Mouse (Mus musculus) spleen, adult 18-20 months (tissue): ENCODE measurements around the gene Fkbp5.

Source experiments
- DNase-seq, 2 experiments: peaks; one replicate each; pipeline ENCODE4 v3.0.0; 2022; ENCODE audit warnings: mixed read lengths in 2 of 2

The Fkbp5 gene

DNA sequence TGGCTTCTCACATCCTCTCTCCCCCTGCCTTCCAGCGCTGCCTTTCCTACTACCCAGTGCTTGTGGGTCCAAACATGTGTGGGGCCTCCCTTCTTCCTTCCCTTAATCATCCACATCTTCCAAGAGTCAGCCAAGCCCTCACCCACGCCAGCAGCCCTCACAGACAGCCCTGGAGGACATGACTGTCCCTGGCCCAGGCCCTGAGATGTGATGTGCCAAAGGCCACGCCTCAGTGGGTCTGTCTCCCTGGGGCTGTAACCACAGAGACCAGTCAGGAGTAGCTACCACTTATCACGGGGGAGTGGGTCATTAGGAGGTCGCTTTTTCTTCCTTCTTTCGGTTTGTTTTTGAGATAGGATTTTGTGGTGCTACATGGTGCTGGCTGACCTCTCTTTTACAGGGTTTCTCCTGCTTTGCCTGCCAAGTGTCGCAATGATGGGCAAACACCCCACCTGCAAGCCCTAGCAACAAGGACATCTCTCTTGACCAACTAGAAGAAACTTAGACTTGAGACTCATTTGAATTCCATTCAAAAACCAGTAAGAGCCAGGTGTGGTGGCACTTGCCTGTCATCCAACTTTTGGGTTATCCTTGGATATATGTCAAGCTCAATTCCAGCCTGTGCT lies 15.0 kb downstream of the Fkbp5 start:
- DNase-seq: no peak

DNA sequence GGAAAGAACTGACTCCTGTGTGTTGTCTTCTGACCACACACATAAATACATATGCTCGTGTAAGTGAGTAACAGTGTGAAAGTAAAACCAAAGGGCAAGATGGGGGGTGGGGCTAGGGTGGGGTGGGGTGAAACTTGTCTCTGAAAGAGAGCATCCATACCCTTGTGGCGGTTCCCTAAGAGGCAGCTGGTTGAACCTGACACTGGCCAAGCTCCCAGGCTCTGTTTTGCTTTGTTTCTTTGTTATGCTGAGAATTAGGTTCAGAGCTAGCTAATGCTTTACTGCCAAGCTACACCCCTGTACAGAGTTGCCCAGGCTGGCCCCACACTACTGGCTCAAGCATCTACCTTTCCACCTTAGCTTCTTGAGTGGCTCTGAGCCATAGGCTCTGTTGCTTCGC lies 16.9 kb downstream of the Fkbp5 start:
- no peak for DNase-seq

DNA sequence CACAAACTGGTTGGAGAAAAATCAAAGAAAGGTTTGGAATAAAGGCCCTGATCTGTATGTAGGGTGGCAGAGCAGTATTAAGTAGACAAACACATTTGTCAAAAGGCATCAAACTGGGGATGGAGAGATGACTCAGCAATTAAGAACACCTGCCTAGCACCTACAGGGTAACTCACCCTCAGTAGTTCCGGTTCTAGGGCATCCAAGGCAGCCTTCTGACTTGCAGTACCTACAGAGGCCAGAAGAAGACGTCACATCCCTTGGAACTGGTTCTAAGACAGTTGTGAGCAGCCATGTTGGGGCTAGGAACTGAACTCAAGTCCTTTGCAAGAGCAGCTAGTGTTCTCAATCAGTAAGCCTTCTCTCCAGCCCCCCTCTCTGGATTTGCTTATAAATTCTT lies 18.1 kb downstream of the Fkbp5 start:
- no peak for DNase-seq

DNA sequence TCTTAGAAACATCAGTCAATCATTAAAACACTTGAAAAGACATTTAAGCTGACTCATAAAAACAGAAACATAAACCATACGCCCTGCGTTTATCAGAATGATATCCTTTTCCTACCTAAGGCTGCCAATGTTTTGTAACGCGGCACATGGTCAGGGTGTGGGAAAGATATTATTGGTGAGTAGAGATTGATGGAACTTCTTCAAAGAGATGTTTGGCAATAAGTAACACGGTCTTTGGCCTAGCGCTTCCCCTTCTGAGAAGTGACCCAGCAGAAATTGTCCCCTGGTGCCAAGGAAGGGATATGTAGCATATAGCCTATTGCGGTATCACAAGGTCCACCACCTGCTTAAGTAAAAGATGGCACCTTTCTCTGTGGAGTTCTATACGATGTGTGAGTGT lies 21.5 kb downstream of the Fkbp5 start:
- no peak for DNase-seq

DNA sequence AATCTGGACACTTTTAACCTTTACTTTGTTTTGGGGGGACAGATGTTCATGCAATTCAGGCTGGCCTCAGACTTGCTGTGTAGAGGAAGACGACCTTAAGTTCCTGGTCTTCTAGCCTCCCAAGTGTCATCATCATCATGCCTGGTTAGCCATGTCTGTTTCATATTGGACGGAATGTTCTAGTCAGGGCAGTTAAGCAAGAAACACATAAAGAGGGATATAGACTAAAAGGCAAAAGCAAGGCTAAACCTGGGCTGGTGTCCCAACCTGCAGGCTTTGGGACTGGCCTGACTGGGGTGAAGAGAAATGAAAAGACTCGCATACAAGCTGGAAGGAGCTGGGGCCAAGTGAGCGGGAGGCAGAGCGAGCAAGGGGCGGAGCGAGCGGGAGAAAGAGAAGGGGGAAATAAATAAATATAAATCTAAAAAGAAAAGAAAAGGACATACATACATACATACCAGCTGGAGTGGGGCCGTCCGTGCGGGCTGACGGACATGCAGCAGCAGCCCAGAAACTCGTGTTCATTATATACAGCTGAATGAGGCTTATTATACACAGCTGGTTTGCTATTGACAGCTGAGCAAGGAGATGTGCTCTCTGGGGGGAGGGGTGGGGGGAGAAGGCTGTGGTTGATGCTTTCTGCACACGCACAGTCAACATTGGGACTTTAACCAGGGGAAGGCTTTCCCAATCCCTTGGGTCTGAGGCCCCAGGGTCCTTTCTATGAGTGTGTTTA lies 26.1 kb downstream of the Fkbp5 start:
- no peak for DNase-seq

DNA sequence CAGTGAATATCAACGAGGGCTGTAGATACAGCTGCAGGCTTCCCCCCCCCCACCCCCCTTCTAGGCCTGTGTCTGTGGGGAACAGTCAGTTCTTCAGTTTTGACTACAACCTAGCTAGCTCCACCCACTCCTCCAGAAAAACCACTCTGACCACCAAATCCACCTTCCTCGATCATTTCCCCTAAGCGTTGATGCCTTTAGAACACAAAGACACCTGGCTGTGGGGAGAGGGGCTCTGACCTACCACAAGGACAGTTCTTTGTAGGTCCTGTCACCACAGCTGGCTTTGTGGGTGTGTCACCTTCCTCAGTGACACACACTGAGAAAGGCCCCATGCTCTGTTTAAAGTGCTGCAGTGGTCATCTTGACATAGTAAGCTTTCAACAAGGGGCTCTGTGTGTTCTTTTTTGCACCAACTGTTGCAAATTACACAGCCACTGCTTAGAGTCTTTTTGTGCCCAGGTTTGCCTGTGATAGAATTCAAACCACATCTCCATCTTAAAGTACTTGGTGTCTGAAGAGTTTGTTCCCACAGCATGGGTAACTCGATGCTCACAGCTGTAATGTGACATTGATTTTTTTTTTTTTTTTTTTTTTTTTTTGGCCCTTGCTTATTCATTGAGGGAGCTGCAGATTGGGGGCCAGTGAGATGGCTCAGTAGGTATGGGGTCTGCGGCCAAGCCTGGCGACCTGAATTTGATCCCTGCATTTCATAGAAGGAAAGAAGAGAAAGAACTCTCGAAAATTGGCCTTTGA lies 28.9 kb downstream of the Fkbp5 start:
- DNase-seq: no peak

DNA sequence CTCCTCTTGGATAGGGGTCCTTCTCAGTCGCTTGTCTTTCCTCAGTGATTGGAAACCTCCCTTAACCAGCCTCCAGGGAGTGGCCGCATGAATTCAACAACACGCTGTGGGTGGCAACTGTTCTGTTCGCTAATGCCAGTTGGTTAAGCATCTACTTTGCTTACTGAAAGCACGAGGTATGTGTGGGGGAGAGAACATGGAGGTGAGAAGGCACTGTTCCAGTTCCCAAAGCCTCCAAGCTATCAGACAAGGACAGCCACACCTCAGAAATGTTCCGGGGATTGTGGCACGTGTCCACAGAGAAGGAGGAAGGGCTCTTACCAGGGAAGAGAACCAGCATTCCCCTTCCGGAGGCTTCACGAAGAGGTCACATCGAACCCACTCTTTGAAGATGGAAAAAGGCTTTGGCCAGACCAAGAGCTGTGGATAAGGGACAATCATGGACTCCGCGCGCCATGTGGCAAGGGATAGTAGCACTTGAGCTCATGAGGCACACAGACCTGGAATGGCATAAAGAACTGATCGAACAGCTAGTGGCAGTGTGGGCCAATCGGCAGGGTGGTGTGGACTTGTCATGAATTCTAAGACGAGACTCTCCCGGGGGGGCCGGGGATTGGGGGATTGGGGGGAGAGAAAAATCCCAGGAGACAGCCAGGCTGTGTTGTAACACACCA lies 29.6 kb downstream of the Fkbp5 start:
- DNase-seq: no peak

DNA sequence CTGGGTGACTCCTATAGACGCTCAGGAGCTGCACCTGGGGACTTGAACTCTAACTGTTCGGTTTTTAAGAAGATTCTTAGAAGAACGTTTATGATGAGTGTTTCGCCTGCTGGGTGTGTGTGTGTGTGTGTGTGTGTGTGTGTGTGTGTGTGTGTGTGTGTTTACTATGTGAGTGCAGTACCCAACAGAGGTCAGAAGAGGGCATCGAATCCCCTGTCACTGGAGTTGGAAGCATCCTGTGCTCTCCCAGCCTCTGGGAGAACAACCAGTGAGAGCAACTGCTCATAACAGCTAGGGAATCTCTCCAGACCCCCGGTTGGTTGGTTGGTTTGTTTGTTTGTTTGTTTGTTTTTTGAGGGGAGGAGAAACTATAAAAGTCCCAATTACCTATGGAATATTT lies 30.6 kb downstream of the Fkbp5 start:
- no peak for DNase-seq

DNA sequence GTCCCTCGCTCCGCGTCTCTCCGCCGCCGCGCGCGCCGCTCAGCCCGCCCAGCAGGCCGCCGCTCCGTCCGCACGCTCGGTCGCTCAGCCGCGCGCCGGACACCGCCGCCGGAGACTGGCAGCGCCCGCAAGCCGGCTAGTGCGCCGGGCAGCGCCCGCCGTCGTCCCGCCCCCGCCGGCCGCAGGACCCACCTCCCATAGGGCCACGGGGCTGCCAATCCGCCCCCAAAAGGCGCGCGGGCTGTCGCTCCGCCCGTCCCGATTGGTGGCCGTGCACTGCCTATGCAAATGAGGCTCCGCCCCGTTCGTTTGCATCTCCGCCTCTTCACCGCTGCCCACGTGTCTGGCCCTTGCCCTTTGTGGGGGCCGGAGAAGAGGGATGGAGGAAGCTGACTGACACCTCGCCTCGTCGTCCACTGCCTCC lies 31.3 kb downstream of the Fkbp5 start:
- peak; percentile 98 for DNase-seq

DNA sequence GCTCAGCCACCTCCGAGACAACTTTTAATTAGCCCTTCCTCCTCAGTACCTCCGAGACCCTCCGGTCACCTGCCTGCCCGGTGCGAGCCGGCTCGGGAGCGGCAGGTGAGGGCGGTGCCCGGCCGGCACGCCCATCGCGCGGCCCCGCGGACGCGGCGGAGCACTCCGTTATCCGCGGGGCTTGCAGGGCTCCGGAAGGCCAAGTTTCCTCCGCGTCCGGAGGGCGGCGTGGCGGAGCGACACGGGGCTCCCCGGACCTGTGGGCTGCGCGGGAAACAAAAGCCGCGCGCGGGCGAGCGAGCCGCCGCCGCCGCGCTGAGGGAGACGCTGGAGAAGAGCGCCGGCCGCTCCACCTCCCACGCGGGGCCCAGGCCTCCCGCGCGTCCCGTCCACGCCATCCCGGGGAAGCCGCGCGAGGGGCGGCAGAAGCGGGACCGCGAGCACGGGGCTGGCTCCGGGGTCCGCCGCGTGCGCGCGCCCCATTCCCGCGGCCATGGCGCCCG lies 31.8 kb downstream of the Fkbp5 start:
- peak; percentile 60 to 63 for DNase-seq

DNA sequence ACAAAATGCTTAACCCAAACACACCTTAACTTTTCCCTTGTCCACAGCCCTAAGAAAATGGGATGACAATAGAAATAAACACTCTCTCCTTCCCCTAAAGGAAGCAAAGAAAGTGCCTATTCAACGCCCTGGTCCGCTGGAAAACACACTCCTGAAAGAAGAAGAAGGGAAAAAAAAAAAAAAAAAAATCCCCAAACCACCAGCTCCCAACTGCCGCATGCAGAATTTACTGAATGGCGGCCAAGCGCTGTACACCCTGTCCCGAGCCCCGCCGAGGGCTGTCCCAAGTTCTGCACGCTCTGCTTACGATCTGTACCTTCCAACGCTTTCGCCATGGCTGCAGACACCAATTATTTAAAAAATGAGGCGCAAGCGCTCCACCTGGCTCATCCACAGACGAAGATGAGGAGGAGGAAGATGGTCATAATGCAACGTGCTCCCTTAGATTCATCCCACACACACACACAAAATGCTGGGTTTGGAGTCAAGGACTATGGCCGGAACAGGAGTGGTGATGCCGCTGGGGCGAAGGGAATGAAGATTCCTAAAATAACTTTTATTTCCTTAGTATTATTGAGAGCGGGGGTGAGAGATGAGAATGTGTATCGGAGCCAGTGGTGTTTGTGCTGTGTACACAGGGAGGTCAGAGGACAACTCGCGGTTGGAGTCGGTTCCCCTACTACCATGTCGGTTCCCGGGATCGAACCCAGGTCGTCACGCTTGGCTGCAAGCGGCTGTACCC lies 32.5 kb downstream of the Fkbp5 start:
- no peak for DNase-seq

DNA sequence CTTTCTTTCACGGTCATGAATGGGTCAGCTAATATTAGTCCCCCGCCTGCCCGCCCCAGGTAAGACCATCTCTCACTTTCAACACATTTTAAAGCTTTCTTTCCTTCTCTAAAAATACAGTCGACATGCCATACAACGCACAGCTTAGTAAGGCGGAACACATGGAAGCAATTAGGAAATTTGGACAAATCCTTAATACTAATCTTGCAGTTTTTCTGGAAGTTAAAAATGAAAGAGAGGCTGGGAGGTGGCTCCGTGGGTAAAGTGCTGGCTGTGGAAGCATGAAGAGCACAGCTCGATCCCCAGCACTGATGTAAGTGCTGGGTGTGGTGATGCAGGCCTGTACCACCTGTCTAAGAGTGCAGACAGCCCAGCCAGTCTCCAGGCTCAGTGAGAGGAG lies 39.9 kb downstream of the Fkbp5 start:
- DNase-seq: no peak

DNA sequence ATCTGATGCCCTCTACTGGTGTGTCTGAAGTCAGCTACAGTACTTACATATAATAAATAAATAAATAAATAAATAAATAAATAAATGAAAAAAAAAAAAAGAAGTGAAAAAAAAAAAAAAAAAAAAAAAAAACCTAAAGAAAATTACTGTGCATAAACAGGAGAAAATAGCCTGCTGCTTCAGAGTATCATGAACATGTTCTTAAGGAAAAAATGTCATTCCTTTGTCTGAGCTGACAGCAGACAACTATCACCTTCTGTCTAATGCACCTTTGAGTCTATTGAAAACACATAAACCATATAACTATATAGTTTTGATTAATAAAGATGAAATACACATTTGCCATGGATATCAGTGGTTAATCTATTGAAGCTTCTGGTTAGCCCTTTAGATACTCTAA lies 40.9 kb downstream of the Fkbp5 start:
- no peak for DNase-seq

DNA sequence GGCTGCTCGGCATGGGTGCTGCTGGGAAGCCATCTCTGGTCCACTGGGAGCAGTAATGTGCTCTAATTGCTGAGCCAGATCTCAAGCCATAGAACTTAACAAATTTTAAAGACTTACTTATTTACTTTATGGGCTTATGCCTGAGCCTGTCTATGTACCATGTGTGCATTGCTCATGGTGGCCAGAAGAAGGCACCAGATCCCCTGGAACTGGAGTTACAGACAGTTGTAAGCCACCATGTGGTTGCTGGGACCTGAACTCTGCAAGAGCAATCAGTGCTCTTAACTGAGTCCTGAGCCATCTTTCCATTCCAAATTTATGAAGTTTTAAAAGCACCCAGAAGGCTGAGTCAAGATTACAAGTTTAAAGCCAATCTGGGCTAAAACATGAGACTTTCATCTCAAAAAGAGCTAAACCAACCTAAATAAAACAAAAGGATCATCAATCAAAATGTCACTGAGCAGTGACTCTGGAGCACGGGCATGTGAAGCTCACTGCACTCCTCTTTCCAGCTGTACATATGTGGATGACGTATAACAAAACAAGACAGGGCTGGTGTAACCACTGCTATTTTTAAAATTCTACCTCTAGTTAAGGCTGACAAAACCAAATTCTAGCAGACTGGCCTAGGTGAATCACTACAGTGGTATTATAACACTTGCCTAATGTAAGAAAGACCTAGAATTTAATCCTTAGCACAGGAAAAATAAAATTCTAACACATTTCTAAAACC lies 41.6 kb downstream of the Fkbp5 start:
- DNase-seq: no peak

DNA sequence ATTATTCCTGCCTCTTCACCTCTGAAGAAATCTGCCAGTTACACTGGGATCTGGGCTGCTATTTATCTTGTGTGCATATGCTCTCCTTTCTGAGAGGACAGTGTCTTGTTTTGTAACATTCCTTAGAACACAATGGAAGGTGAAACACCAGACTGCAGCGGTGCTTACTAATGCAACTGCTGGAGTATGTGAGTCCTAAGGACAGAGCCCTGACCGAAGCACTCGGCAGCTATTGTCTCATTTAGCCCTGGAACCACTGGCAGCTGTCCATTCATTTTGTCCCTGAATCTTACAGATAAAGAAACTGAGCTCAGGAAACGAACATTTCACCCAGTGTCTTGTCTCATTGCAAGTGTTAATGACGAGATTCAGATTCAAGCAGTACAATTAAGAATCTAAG lies 44.6 kb downstream of the Fkbp5 start:
- DNase-seq: no peak

DNA sequence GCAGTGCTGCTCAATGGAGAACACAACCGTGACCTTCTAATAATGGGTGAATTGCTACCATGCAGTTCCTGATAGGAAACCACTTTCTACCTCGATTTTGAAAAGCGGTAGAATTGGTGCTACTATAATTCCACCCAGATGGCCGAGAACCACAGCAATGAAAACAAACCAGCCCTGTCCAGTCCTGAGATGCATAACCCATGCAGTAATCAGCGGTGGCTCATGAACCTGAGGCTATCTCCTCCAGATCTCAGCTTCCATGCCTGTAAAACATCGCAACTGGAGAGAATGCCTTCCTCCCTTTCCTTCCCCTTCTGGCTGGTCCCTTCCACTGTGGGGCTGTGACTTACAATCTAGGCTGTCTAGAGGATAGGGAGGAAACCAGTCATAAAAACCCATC lies 46.5 kb downstream of the Fkbp5 start:
- no peak for DNase-seq

DNA sequence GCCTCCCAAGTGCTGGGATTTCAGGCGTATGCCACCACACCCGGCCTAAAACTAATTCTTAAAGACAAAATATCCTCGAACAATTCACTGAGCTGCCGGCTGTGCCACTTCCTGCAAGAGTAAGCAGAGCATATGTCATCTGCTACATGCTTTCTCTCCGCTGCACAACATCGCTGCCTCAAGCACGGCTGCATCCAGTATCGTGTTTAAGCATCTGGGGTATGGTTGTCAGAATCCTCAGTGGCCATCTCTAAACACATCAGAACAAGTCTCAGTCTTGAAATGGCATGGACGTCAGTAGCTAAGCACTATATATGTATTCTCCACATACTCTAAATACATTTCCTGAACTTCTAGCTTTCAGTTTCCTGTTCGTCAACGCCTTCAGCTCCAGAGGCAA lies 49.6 kb downstream of the Fkbp5 start:
- peak in 1 of 2 experiments; percentile 32 for DNase-seq

DNA sequence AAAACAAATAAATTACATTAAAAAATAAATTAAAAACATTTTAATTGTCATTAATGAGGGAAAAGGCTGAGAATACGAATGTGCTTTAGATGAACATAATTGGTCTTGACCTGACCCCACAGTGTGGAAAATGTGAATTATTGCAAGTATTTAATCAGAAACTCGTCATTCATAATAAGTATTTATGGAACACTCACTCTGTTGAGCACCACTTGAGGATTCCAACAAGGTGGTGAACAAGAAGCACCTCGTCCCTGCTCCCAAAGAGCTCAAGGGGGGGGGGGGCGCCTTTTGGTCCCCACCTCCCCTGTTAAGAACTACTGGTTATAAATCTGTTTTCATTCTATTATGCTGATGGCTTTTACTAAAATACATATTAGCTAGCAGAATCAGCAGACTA lies 51.4 kb downstream of the Fkbp5 start:
- no peak for DNase-seq

DNA sequence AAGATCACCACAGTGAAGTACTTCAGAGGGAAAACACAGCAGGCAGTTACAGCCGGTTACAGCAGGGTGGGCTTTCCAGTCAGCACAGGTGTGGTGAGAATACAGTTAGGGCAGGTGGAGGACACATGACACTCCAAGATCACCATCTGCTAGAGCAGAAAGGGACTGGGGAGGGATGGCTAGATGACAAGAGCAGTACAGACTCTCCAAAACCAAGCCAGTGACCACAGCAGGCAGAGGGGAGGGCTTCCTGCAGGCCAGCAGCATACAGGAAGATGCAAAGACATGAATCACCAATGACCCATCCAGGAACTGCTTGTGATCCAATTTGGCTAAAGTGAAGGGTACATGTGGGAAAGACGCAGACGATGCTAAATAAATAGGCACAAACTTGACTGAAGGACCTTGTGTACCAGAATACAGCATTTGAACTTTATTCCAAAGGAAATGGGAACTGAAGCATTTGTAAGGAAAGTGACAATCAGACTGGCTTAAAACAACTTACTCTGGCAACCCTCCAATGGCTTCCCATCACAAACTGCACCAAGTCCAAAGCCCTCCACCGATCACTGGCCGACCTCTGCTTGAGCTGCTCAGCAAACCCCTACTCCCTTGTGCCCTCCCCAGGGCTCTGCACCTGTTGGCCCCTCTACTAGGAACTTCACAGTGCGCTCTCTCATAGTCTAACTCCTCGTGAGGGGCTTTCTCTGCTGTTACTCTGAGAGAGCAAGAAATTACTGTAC lies 53.5 kb downstream of the Fkbp5 start:
- DNase-seq: no peak

DNA sequence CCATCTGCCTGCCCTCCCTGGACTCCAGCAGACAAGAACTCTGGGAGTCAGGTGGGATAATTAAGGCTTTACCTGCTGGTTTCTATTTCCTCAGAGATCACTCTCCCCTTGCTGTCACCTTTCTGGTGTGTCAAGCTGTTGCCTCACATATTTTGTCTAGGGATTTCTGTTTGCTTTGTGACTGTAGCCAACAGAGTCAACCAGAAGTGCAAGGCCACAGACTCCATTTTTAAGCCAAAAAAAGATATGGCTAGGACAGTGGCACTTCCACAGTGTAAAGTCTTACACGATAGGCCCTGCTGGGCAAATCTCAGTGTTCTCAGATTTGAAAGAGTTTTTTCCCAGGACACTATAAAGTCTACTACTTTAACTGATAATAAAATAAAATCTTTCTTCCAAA lies 56.9 kb downstream of the Fkbp5 start:
- DNase-seq: no peak

DNA sequence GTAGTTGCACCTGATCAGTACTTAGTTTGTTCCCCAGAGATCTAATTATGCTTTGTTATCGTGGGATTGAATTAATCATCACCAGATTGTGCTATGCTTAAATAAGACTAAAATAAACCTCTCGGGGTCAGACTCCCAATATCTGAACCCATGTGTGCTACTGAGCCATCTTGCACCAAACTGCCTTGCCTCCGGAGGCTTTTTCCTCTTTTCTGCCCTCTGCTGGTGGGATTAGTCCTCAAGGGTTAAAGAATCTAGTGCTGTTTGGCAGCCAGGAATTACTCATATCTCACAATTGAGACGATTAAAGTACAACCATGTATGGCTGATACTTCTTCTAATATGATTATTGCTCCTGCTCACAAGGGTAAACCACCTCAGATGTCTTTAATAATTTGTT lies 62.2 kb downstream of the Fkbp5 start:
- peak in 1 of 2 experiments; percentile 35 for DNase-seq
